8 mouse cellular contexts compared by ENCODE assay signal in the genomic region with DNA sequence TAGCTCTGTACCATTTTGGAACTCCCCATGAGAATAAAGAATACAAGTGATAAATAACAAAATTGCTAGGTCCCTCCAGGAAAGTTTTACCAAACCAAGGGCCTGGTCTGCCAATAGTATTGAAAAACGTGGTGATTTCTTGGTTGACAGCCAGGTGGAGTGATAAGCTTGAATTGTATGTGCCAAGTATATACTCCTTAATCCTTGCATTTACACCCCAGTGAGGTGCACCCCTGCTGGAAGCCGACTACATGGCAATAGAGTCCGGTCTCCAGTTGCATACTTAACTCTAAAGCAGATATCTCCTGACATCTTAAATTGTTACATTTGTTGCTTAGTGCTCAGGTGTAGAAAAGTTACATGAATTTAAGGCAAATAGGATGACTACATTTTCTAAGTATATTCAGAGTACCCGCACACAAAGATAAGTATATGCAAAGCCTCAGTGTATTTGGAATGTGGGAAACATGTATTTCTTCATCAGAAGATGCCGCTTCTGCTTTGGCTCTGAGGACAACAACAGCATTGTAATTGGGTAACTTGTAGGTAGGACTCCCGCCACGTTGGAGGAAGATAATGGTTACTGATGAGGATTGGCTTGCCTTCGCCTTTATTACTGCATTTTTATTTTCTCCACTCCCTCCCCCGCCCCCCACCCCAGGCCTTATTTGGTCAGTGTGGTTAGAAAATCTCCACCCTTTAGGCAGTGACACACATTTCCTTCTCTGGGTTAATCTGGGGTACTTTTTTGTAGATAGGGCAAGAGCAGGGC. TPM values are rescaled to one million over a fixed set of nuclear protein-coding genes. Genes with fewer than 3 reads are reported as not detected.
A peak's percentile ranks its signal among the peaks of the same experiment; 100 is the strongest.
DNase-seq lines count a peak whose midpoint lies in the region; ATAC-seq and TF ChIP-seq lines count a peak whose summit lies in the region.

No protein-coding gene starts in this region.

- no peak for ATAC-seq in lung, embryonic 14.5 days (ENCODE audit: insufficient read depth)
- no peak for ATAC-seq in hindbrain, embryonic 15.5 days (ENCODE audit: low FRiP score, low read depth)
- ATAC-seq in midbrain, embryonic 14.5 days (ENCODE audit: low FRiP score, low TSS enrichment), result no peak

- peak; percentile 42 for TF ChIP-seq CTCF in lung, embryonic 14.5 days (IDR thresholded peaks at IDR 0.05; ENCODE audit: low read depth)

- peak; percentile 42 for DNase-seq in lung, embryonic 14.5 days
- no peak for DNase-seq in lung, postnatal 4 days
- DNase-seq in c-Kit-positive CD71-positive TER-119-positive erythroid progenitor cells, embryonic 14.5 days (ENCODE audit: low spot score), result peak; percentile 41
- peak; percentile 22 for DNase-seq in midbrain, embryonic 14.5 days
- no peak for DNase-seq in urinary bladder, postnatal 36 days (ENCODE audit: low spot score in 2 of 2)
- no peak for DNase-seq in right cerebral cortex, postnatal 10 days (ENCODE audit: low spot score in 2 of 2)
- DNase-seq in lung, adult 18-20 months, result no peak

- no peaks in the 10 kb centered on the region for H3K27me3 ChIP-seq in lung, embryonic 14.5 days (ENCODE audit: insufficient read depth, low read length)
- no peaks in the 10 kb centered on the region for H3K27me3 ChIP-seq in hindbrain, embryonic 15.5 days
- H3K27me3 ChIP-seq in midbrain, embryonic 14.5 days (ENCODE audit: control insufficient read depth, insufficient read depth, low read length), result no peaks in the 10 kb centered on the region

- H3K4me1 ChIP-seq in lung, embryonic 14.5 days (ENCODE audit: insufficient read depth), result no peaks in the 10 kb centered on the region; the same call in 1 of the 2 replicates
- H3K4me1 ChIP-seq in hindbrain, embryonic 15.5 days (replicated peaks), result peaks cover 9% of the 10 kb centered on the region
- H3K4me1 ChIP-seq in midbrain, embryonic 14.5 days (ENCODE audit: control insufficient read depth, insufficient read depth, low read length), result peaks cover 5% of the 10 kb centered on the region; the same call in 1 of the 2 replicates

- H3K4me3 ChIP-seq in lung, embryonic 14.5 days (ENCODE audit: low read depth, low read length), result peak overlapping the region; percentile 70
- peak overlapping the region; percentile 89 for H3K4me3 ChIP-seq in hindbrain, embryonic 15.5 days
- peak overlapping the region; percentile 77 for H3K4me3 ChIP-seq in midbrain, embryonic 14.5 days (replicated peaks; ENCODE audit: low read depth, low read length)

- H3K9ac ChIP-seq in lung, embryonic 14.5 days, result peak overlapping the region; percentile 90
- H3K9ac ChIP-seq in hindbrain, embryonic 15.5 days, result peak overlapping the region; percentile 96
- H3K9ac ChIP-seq in midbrain, embryonic 14.5 days (replicated peaks; ENCODE audit: low read length), result peak overlapping the region; percentile 94; the same call in 1 of the 2 replicates

- H3K9me3 ChIP-seq in lung, embryonic 14.5 days (ENCODE audit: low read depth, low read length), result no peaks in the 10 kb centered on the region
- H3K9me3 ChIP-seq in hindbrain, embryonic 15.5 days, result no peaks in the 10 kb centered on the region
- no peaks in the 10 kb centered on the region for H3K9me3 ChIP-seq in midbrain, embryonic 14.5 days (ENCODE audit: control insufficient read depth, low read length)

- peaks cover 6% of the 10 kb centered on the region; the same call in 1 of the 2 replicates for H3K36me3 ChIP-seq in lung, embryonic 14.5 days (ENCODE audit: insufficient read depth)
- no peaks in the 10 kb centered on the region for H3K36me3 ChIP-seq in hindbrain, embryonic 15.5 days
- H3K36me3 ChIP-seq in midbrain, embryonic 14.5 days (ENCODE audit: control insufficient read depth, insufficient read depth, low read length), result peaks cover 6% of the 10 kb centered on the region; the same call in 1 of the 2 replicates

- H3K4me2 ChIP-seq in lung, embryonic 14.5 days, result peak overlapping the region; percentile 79
- peak overlapping the region; percentile 83 for H3K4me2 ChIP-seq in hindbrain, embryonic 15.5 days
- peak overlapping the region; percentile 75 for H3K4me2 ChIP-seq in midbrain, embryonic 14.5 days (ENCODE audit: low read length)

- WGBS in lung, embryonic 14.5 days, result 64% methylated on average over 9 of the region's 9 CpGs
- 72% methylated on average over 9 of the region's 9 CpGs for WGBS in hindbrain, embryonic 15.5 days
- 75% methylated on average over 9 of the region's 9 CpGs for WGBS in midbrain, embryonic 14.5 days

- H3K27ac ChIP-seq in lung, embryonic 14.5 days (ENCODE audit: low read depth), result peak overlapping the region; percentile 97; the same call in 1 of the 2 replicates
- H3K27ac ChIP-seq in hindbrain, embryonic 15.5 days (replicated peaks), result no peak overlapping the region
- no peak overlapping the region for H3K27ac ChIP-seq in midbrain, embryonic 14.5 days (replicated peaks; ENCODE audit: low read depth, low read length)

RNA-seq across cellular contexts. Expression of gene Pstk, which starts 1.1 kb away (rescaled TPM):
- polyA plus RNA-seq in lung, embryonic 14.5 days (2014; fragmentation: Nextera tagmentation; extraction: Ambion mirVana), result 63.8 and 66.7 TPM in 2 replicates
- polyA plus RNA-seq in hindbrain, embryonic 15.5 days (2015; fragmentation: Nextera tagmentation; extraction: Ambion mirVana), result 49.0 and 51.4 TPM in 2 replicates
- 42.8 and 46.3 TPM in 2 replicates for polyA plus RNA-seq in midbrain, embryonic 14.5 days (2014; fragmentation: Nextera tagmentation; extraction: Ambion mirVana)

RNA-seq across cellular contexts. Expression of gene 2310057M21Rik, which starts 9.5 kb away (rescaled TPM):
- polyA plus RNA-seq in lung, embryonic 14.5 days (2014; fragmentation: Nextera tagmentation; extraction: Ambion mirVana), result 20.0 and 24.3 TPM in 2 replicates
- 29.3 and 30.2 TPM in 2 replicates for polyA plus RNA-seq in hindbrain, embryonic 15.5 days (2015; fragmentation: Nextera tagmentation; extraction: Ambion mirVana)
- 28.8 and 28.9 TPM in 2 replicates for polyA plus RNA-seq in midbrain, embryonic 14.5 days (2014; fragmentation: Nextera tagmentation; extraction: Ambion mirVana)

RNA-seq across cellular contexts. Expression of gene Ikzf5, which starts 38.3 kb away (rescaled TPM):
- 20.1 and 20.5 TPM in 2 replicates for polyA plus RNA-seq in lung, embryonic 14.5 days (2014; fragmentation: Nextera tagmentation; extraction: Ambion mirVana)
- polyA plus RNA-seq in hindbrain, embryonic 15.5 days (2015; fragmentation: Nextera tagmentation; extraction: Ambion mirVana), result 10.4 and 13.4 TPM in 2 replicates
- polyA plus RNA-seq in midbrain, embryonic 14.5 days (2014; fragmentation: Nextera tagmentation; extraction: Ambion mirVana), result 15.6 and 22.8 TPM in 2 replicates

RNA-seq across cellular contexts. Expression of gene Acadsb, which starts 38.3 kb away (rescaled TPM):
- 181 TPM in 2 replicates for polyA plus RNA-seq in lung, embryonic 14.5 days (2014; fragmentation: Nextera tagmentation; extraction: Ambion mirVana)
- 90.0 and 100 TPM in 2 replicates for polyA plus RNA-seq in hindbrain, embryonic 15.5 days (2015; fragmentation: Nextera tagmentation; extraction: Ambion mirVana)
- polyA plus RNA-seq in midbrain, embryonic 14.5 days (2014; fragmentation: Nextera tagmentation; extraction: Ambion mirVana), result 99.3 and 125 TPM in 2 replicates

RNA-seq across cellular contexts. Expression of gene Fam24a, which starts 38.4 kb away (rescaled TPM):
- polyA plus RNA-seq in lung, embryonic 14.5 days (2014; fragmentation: Nextera tagmentation; extraction: Ambion mirVana), result not detected in 2 replicates
- polyA plus RNA-seq in hindbrain, embryonic 15.5 days (2015; fragmentation: Nextera tagmentation; extraction: Ambion mirVana), result not detected in 2 replicates
- polyA plus RNA-seq in midbrain, embryonic 14.5 days (2014; fragmentation: Nextera tagmentation; extraction: Ambion mirVana), result 0.42 TPM in 1 of 2 replicates, not detected in the other

Comparison
In these comparisons a context has a peak if more than half of its experiments do, and no peak if none do; other contexts are left out.
1. DNase-seq: peak in lung, embryonic 14.5 days (single experiment), c-Kit-positive CD71-positive TER-119-positive erythroid progenitor cells, embryonic 14.5 days (single experiment) and midbrain, embryonic 14.5 days (single experiment); none in lung, postnatal 4 days (0 of 2), urinary bladder, postnatal 36 days (0 of 2), right cerebral cortex, postnatal 10 days (0 of 2) and lung, adult 18-20 months (0 of 2).
2. Peak in every context shown above with its lines, with median percentiles within 50 percentile points of each other: H3K4me2 ChIP-seq, H3K4me3 ChIP-seq and H3K9ac ChIP-seq.